Mouse (Mus musculus) heart, postnatal 0 days (tissue): ENCODE data around the gene Pigf.

Experiments
- CTCF ChIP-seq: IDR thresholded peaks from 2 replicates; pipeline ENCODE4 v1.5.1; 2016; ENCODE audit warnings: antibody characterized with exemption, control low read depth, low read depth
- EP300 ChIP-seq: IDR thresholded peaks from 2 replicates; pipeline ENCODE4 v1.6.1; 2016; ENCODE audit warnings: antibody characterized with exemption, low read depth

DNA sequence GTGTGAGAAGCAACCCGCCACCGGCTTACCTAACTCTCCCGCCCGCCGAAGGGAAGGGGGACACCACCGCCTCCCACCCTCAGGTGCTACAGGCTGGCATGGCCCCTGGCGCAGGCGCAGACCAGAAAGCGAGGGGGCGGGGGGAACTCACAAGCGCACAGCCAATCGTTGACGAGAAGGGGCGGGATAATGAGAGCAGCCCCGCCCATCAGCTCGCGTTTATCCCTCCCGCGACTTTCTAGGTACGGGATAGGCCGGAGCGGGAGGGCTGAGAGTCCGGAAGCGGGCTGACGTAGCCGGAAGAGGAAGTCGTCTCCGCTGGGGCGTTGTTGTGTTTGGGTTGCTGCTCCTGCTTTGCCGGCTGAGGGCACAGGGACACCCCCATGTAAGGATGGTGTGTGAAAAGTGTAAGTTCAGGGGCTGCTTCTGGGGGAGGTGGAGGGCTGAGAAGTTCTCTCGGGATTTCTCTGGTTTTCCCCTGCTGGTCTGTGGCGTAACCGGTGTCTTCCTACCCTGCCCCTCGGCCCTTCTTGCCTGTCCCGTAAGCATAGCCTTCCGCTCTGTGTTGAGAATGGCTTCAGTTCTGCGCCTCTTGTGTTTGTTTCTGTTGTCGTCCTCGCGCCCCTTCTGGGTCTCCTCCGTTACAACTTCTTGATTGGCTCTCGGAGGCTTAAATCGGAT is at the start of gene Pigf, which contains the start of gene Cript:
- TF ChIP-seq CTCF = no peak
- no peak for TF ChIP-seq EP300
